Mouse (Mus musculus): ENCODE data around the gene Gm5483. TPM values are rescaled to one million over a fixed set of nuclear protein-coding genes. Genes with fewer than 3 reads are reported as not detected.
"Not testable (repeated sequence)": the region's sequence is repeated elsewhere in the genome, so short reads cannot be mapped to it uniquely, and the experiment has no call there.

Gm5483 gene
- 1.6 TPM in 1 of 2 replicates, not detected in the other for polyA plus RNA-seq (2014; fragmentation: Nextera tagmentation; extraction: Ambion mirVana)

DNA sequence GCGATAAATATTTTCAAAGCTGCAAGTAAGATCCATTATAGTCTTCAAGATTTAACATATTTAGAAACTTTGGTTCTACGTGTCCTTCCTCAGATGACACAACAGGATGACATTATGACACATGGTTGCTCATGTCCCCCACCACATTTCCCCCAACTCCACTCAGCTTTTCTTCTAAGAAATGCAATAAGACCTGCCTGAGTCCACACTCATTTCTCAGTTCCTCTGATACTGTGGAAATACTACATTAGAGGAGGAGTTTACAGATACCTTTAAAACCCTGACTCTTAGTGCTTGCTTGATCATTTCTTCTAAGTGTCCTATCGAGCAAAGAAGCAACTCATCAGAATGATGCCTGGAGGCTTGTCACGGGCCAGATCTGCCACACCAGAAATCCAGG lies at the start of gene Gm5483:
Gene Gm5483, plus strand, starts transcription at position 301 of the 400 bp plus-strand sequence.
- H3K9me3 ChIP-seq (ENCODE audit: control insufficient read depth, low read length); H3K27me3 ChIP-seq (replicated peaks; ENCODE audit: control insufficient read depth, insufficient read depth, low read length); DNase-seq (ENCODE audit: low spot score); ATAC-seq (replicated peaks; ENCODE audit: low FRiP score, low TSS enrichment, low read depth); H3K4me3 ChIP-seq (ENCODE audit: low read depth, low read length); H3K36me3 ChIP-seq (ENCODE audit: control insufficient read depth, insufficient read depth, low read length); H3K27ac ChIP-seq (ENCODE audit: low read depth); H3K4me1 ChIP-seq (replicated peaks; ENCODE audit: control insufficient read depth, insufficient read depth, low read length); H3K4me2 ChIP-seq (ENCODE audit: low read length); H3K9ac ChIP-seq (ENCODE audit: low read length): not testable (repeated sequence)
- 80% methylated on average over 4 of the region's 4 CpGs for WGBS

DNA sequence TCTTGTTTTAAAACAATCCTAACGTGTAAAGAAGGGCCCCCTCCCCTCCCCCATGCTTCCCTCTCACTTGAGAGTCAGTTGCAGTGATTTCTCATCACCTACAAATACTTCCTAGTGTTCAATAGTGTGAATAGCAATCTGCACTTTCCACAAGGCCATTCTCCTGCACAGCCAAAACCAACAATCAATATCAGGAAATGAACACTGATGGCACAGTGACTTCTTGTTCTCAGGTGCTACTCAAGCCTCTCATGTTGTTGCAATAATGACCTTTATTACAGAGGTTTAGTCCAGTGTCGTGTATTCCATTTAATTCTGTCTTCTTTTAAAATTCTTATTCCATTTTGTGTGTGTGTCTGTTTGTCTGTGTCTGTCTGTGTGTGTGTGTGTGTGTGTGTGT lies 45.8 kb upstream of the Gm5483 start:
- ATAC-seq (replicated peaks; ENCODE audit: low FRiP score, low TSS enrichment, low read depth) (no peak), DNase-seq (ENCODE audit: low spot score) (no peak)
- Histone ChIP-seq H3K4me1 (replicated peaks; ENCODE audit: control insufficient read depth, insufficient read depth, low read length) (no peaks in the 10 kb centered on the region), H3K27me3 (replicated peaks; ENCODE audit: control insufficient read depth, insufficient read depth, low read length) (no peaks in the 10 kb centered on the region), H3K9ac (ENCODE audit: low read length) (no peak overlapping the region), H3K36me3 (ENCODE audit: control insufficient read depth, insufficient read depth, low read length) (no peaks in the 10 kb centered on the region), H3K9me3 (ENCODE audit: control insufficient read depth, low read length) (no peaks in the 10 kb centered on the region), H3K27ac (ENCODE audit: low read depth) (no peak overlapping the region), H3K4me3 (ENCODE audit: low read depth, low read length) (no peak overlapping the region), H3K4me2 (ENCODE audit: low read length) (no peak overlapping the region)
- WGBS: 63% methylated on average over 2 of the region's 2 CpGs

DNA sequence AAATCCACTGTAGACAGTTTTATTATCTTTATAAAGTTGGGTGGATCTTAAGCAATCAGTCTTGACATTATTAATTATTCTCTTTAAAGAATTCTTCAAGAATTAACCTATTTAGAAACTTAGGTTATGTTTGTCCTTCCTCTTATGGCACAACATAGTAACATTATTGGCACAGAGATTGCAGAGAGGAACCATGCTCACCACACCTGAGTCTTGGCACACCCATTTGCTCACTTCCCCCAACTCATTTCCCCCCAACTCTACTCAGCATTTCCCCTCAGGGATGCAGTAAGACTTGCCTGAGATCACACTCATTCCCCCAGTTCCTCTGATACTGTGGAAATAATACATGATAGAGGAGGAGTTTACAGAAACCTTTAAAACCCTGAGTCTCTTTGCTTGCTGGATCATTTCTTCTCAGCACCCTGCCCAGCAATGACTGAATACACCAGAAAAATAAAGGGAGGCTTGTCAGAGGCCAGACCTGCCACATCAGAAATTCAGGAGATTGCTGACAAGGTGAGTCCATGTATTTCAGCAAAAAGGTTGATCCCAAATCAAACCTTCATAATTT lies 27.5 kb upstream of the Gm5483 start, which contains the start of gene Stfa2l1:
Gene Stfa2l1, plus strand, starts transcription at position 410 of the 574 bp plus-strand sequence.
- no peaks in the 10 kb centered on the region for H3K4me1 ChIP-seq (replicated peaks; ENCODE audit: control insufficient read depth, insufficient read depth, low read length)

DNA sequence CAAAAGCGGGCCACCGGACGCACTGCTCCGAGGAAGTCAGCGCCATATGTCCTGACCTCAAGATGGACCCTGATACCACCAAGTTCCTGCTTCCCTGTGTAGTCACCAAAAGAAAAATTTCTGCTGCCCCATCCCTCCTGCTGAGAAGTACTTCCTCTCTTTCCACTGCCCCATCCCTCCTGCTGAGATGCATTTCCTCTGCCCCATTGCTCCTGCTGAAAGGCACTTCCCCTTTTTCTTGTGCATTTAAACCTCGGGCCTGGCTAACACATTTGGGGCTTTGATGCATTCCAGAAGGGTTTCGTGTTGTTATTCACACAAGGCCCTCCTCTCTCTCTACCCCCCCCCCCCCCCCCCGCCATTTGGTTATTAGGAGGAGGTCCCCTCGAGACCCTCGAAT lies 16.2 kb upstream of the Gm5483 start:
- not testable (repeated sequence) for H3K9ac ChIP-seq (ENCODE audit: low read length); H3K4me1 ChIP-seq (replicated peaks; ENCODE audit: control insufficient read depth, insufficient read depth, low read length); ATAC-seq (replicated peaks; ENCODE audit: low FRiP score, low TSS enrichment, low read depth); H3K27ac ChIP-seq (ENCODE audit: low read depth); DNase-seq (ENCODE audit: low spot score); H3K4me3 ChIP-seq (ENCODE audit: low read depth, low read length); H3K36me3 ChIP-seq (ENCODE audit: control insufficient read depth, insufficient read depth, low read length); H3K27me3 ChIP-seq (replicated peaks; ENCODE audit: control insufficient read depth, insufficient read depth, low read length); H3K9me3 ChIP-seq (ENCODE audit: control insufficient read depth, low read length); H3K4me2 ChIP-seq (ENCODE audit: low read length)
- WGBS: 91% methylated on average over 10 of the region's 10 CpGs

More for the DNA sequence above, 27.5 kb upstream of the Gm5483 start, which contains the start of gene Stfa2l1:
- no peak within 1 kb of the TSS for H3K27ac ChIP-seq (ENCODE audit: low read depth)
- DNase-seq (ENCODE audit: low spot score): no peak
- H3K36me3 ChIP-seq (ENCODE audit: control insufficient read depth, insufficient read depth, low read length): no peaks in the 10 kb centered on the region
- H3K27me3 ChIP-seq (replicated peaks; ENCODE audit: control insufficient read depth, insufficient read depth, low read length): no peaks in the 10 kb centered on the region
- no peaks in the 10 kb centered on the region for H3K9me3 ChIP-seq (ENCODE audit: control insufficient read depth, low read length)
- no peak within 1 kb of the TSS for H3K4me2 ChIP-seq (ENCODE audit: low read length)
- H3K4me3 ChIP-seq (ENCODE audit: low read depth, low read length): no peak within 1 kb of the TSS
- ATAC-seq (replicated peaks; ENCODE audit: low FRiP score, low TSS enrichment, low read depth): no peak
- H3K9ac ChIP-seq (ENCODE audit: low read length): no peak within 1 kb of the TSS

DNA sequence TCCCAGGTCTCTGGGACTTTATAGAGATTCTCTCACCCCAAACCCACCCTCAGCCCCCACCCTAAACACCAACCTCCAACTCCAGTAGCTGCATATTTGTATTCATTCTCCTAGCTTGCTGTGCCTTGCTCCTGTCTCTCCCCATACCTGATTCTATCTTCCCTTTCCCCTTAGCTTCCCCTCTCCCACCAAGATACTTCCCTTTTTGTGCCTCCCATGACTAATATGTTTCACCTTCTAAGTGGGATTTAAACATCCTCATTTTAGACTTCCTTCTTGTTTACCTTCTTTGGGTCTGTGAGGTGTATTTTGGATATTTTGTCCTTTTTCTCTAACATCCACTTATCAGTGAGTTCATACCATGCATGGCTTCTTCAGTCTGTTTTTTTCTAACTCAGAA lies 7.9 kb upstream of the Gm5483 start:
- Histone ChIP-seq H3K9ac (ENCODE audit: low read length) (no peak overlapping the region), H3K36me3 (ENCODE audit: control insufficient read depth, insufficient read depth, low read length) (no peaks in the 10 kb centered on the region), H3K27ac (ENCODE audit: low read depth) (no peak overlapping the region), H3K4me3 (ENCODE audit: low read depth, low read length) (no peak overlapping the region), H3K4me2 (ENCODE audit: low read length) (no peak overlapping the region), H3K27me3 (replicated peaks; ENCODE audit: control insufficient read depth, insufficient read depth, low read length) (no peaks in the 10 kb centered on the region), H3K4me1 (replicated peaks; ENCODE audit: control insufficient read depth, insufficient read depth, low read length) (no peaks in the 10 kb centered on the region), H3K9me3 (ENCODE audit: control insufficient read depth, low read length) (no peaks in the 10 kb centered on the region)
- DNase-seq (ENCODE audit: low spot score) (no peak), ATAC-seq (replicated peaks; ENCODE audit: low FRiP score, low TSS enrichment, low read depth) (no peak)

DNA sequence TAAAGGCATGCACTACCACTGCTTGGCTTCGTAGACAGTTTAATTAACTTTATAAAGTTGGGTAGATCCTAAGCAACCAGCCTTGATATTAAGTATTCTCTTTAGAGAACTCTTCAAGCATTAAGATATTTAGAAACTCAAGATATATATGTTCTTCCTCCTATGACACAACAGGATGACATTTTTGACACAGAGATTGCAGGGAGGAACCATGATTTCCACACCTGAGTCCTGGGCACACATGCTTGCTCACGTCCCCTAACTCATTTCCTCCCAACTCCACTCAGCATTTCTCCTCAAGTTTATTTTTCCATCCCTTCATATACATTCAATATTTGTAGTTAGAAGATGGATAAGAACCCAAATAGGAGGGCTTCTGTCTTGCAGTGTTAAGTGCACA lies 4.1 kb upstream of the Gm5483 start:
- H3K27me3 ChIP-seq (replicated peaks; ENCODE audit: control insufficient read depth, insufficient read depth, low read length): no peaks in the 10 kb centered on the region
- no peaks in the 10 kb centered on the region for H3K9me3 ChIP-seq (ENCODE audit: control insufficient read depth, low read length)
- no peak overlapping the region for H3K27ac ChIP-seq (ENCODE audit: low read depth)
- H3K4me2 ChIP-seq (ENCODE audit: low read length): no peak overlapping the region
- DNase-seq (ENCODE audit: low spot score) (no peak), ATAC-seq (replicated peaks; ENCODE audit: low FRiP score, low TSS enrichment, low read depth) (no peak)
- H3K36me3 ChIP-seq (ENCODE audit: control insufficient read depth, insufficient read depth, low read length): no peaks in the 10 kb centered on the region
- whole genome bisulfite sequencing: 84% methylated on average over 2 of the region's 2 CpGs
- no peaks in the 10 kb centered on the region for H3K4me1 ChIP-seq (replicated peaks; ENCODE audit: control insufficient read depth, insufficient read depth, low read length)
- no peak overlapping the region for H3K9ac ChIP-seq (ENCODE audit: low read length)
- H3K4me3 ChIP-seq (ENCODE audit: low read depth, low read length): no peak overlapping the region

DNA sequence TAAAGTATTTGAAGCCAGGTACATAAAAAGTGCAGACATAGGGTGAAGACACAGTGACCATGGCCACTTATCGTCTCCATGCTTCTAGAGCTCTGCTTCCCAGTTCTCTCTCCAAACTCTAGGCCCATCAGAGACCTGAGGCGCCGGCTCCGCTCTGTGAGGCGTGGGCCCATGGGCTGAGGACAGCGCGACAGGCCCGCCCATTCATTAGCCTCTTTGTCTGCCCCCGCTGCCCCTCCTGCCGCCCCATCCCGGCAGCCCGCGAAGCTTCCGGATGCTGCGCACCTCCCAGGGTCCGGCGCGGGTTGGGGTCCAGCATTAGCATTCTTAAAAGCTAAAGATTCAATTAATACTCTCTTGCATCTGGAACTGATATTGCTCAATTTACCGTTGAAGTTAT lies 15.2 kb downstream of the Gm5483 start:
- no peaks in the 10 kb centered on the region for H3K4me1 ChIP-seq (replicated peaks; ENCODE audit: control insufficient read depth, insufficient read depth, low read length)
- H3K9ac ChIP-seq (ENCODE audit: low read length): no peak overlapping the region
- no peaks in the 10 kb centered on the region for H3K36me3 ChIP-seq (ENCODE audit: control insufficient read depth, insufficient read depth, low read length)
- ATAC-seq (replicated peaks; ENCODE audit: low FRiP score, low TSS enrichment, low read depth) (no peak), DNase-seq (ENCODE audit: low spot score) (no peak)
- no peaks in the 10 kb centered on the region for H3K9me3 ChIP-seq (ENCODE audit: control insufficient read depth, low read length)
- no peak overlapping the region for H3K4me3 ChIP-seq (ENCODE audit: low read depth, low read length)
- no peaks in the 10 kb centered on the region for H3K27me3 ChIP-seq (replicated peaks; ENCODE audit: control insufficient read depth, insufficient read depth, low read length)
- 51% methylated on average over 19 of the region's 19 CpGs for WGBS
- H3K27ac ChIP-seq (ENCODE audit: low read depth): no peak overlapping the region
- H3K4me2 ChIP-seq (ENCODE audit: low read length): no peak overlapping the region

DNA sequence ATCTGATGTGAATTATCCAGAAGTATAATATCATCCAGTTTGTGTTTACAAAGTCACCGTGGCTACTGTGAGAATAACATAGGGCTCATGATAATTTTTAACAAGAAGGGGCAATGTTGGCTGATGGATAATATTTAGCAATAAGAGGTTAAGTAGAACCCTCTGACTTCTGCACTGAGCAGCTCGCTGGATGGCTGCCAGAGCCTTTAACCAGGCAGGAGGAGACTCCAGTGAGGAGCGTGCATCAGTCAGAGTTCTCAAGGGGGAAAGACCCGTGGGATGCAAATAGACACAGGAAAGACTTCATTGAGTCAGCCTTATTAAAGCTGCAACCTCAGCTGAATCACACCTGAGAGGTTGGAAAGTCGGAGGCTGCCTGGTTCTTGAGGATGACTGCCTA lies 19.8 kb downstream of the Gm5483 start:
- ATAC-seq (replicated peaks; ENCODE audit: low FRiP score, low TSS enrichment, low read depth): no peak
- Histone ChIP-seq H3K27ac (ENCODE audit: low read depth) (no peak overlapping the region), H3K4me1 (replicated peaks; ENCODE audit: control insufficient read depth, insufficient read depth, low read length) (no peaks in the 10 kb centered on the region), H3K9me3 (ENCODE audit: control insufficient read depth, low read length) (no peaks in the 10 kb centered on the region), H3K36me3 (ENCODE audit: control insufficient read depth, insufficient read depth, low read length) (no peaks in the 10 kb centered on the region), H3K4me2 (ENCODE audit: low read length) (no peak overlapping the region), H3K9ac (ENCODE audit: low read length) (no peak overlapping the region), H3K27me3 (replicated peaks; ENCODE audit: control insufficient read depth, insufficient read depth, low read length) (no peaks in the 10 kb centered on the region), H3K4me3 (ENCODE audit: low read depth, low read length) (no peak overlapping the region)
- WGBS: 77% methylated on average over 5 of the region's 5 CpGs
- DNase-seq (ENCODE audit: low spot score): no peak

DNA sequence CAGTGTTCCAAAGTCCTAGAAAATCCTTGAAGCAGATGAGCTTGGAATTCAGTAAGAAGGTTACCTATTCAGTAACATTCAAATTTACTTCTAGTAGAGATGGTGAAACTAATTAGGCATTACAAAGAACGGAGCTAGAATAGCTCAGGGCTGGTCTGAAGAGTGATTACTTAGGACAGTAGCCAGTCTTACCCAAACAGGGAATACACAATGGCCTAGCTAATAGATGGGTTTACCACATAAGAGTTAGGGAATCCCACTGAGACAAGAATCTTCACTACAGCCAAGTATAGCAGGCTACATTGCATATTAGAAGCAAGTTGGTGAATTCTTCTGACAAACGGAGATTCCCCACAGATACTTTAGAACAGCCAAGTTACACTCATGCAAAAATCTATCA lies 21.7 kb downstream of the Gm5483 start:
- H3K27ac ChIP-seq (ENCODE audit: low read depth); H3K27me3 ChIP-seq (replicated peaks; ENCODE audit: control insufficient read depth, insufficient read depth, low read length); ATAC-seq (replicated peaks; ENCODE audit: low FRiP score, low TSS enrichment, low read depth); DNase-seq (ENCODE audit: low spot score); H3K4me2 ChIP-seq (ENCODE audit: low read length); H3K4me1 ChIP-seq (replicated peaks; ENCODE audit: control insufficient read depth, insufficient read depth, low read length); H3K9ac ChIP-seq (ENCODE audit: low read length); H3K4me3 ChIP-seq (ENCODE audit: low read depth, low read length); H3K36me3 ChIP-seq (ENCODE audit: control insufficient read depth, insufficient read depth, low read length); H3K9me3 ChIP-seq (ENCODE audit: control insufficient read depth, low read length): not testable (repeated sequence)
- 38% methylated on average over 2 of the region's 2 CpGs for WGBS
